Mouse (Mus musculus): ENCODE results near the gene Mmachc.
"Not testable (repeated sequence)": the region's sequence is repeated elsewhere in the genome, so short reads cannot be mapped to it uniquely, and the experiment has no call there.

Gene Mmachc

GRCm38 (mm10) chr4:116689309-116689876 is 18.8 kb downstream of the Mmachc start:
- DNase-seq, result no peak

GRCm38 (mm10) chr4:116687041-116687440 is 21.2 kb downstream of the Mmachc start:
- no peak for DNase-seq

GRCm38 (mm10) chr4:116685402-116686061 is 22.7 kb downstream of the Mmachc start, which contains the start of gene Prdx1:
Gene Prdx1 (plus strand): TSS chr4:116685544.
- DNase-seq, result peak; percentile 90 to 94

- no peak for DNase-seq
Measured at GRCm38 (mm10) chr4:116684665-116685064, 23.5 kb downstream of the Mmachc start.

- DNase-seq, result no peak
Measured at GRCm38 (mm10) chr4:116683957-116684356, 24.2 kb downstream of the Mmachc start.

- DNase-seq, result not testable (repeated sequence)
Measured at GRCm38 (mm10) chr4:116680521-116680920, 27.7 kb downstream of the Mmachc start.

GRCm38 (mm10) chr4:116679141-116679540 is 29.1 kb downstream of the Mmachc start:
- DNase-seq, result no peak

- no peak for DNase-seq
Measured at GRCm38 (mm10) chr4:116677808-116678207, 30.4 kb downstream of the Mmachc start.

- no peak for DNase-seq
Measured at GRCm38 (mm10) chr4:116676027-116676426, 32.2 kb downstream of the Mmachc start.

GRCm38 (mm10) chr4:116674761-116675160 is 33.4 kb downstream of the Mmachc start:
- not testable (repeated sequence) for DNase-seq

- no peak for DNase-seq
Measured at GRCm38 (mm10) chr4:116672785-116673184, 35.4 kb downstream of the Mmachc start.

GRCm38 (mm10) chr4:116669291-116669690 is 38.9 kb downstream of the Mmachc start:
- no peak for DNase-seq

- DNase-seq, result no peak
Measured at GRCm38 (mm10) chr4:116668145-116668544, 40.1 kb downstream of the Mmachc start.

- DNase-seq, result no peak
Measured at GRCm38 (mm10) chr4:116666625-116667024, 41.6 kb downstream of the Mmachc start.

- no peak for DNase-seq
Measured at GRCm38 (mm10) chr4:116661998-116662397, 46.2 kb downstream of the Mmachc start.

GRCm38 (mm10) chr4:116660829-116661228 is 47.4 kb downstream of the Mmachc start:
- no peak for DNase-seq

GRCm38 (mm10) chr4:116659916-116660315 is 48.3 kb downstream of the Mmachc start:
- DNase-seq, result not testable (repeated sequence)

- no peak for DNase-seq
Measured at GRCm38 (mm10) chr4:116659474-116659873, 48.7 kb downstream of the Mmachc start.

GRCm38 (mm10) chr4:116657971-116658370 is 50.2 kb downstream of the Mmachc start:
- DNase-seq, result no peak

- no peak for DNase-seq
Measured at GRCm38 (mm10) chr4:116655658-116656057, 52.5 kb downstream of the Mmachc start.

- DNase-seq, result no peak
Measured at GRCm38 (mm10) chr4:116655100-116655499, 53.1 kb downstream of the Mmachc start.

- no peak for DNase-seq
Measured at GRCm38 (mm10) chr4:116653228-116653627, 55.0 kb downstream of the Mmachc start.
